ENCODE assay signal across 26 mouse cellular contexts in the genomic region with DNA sequence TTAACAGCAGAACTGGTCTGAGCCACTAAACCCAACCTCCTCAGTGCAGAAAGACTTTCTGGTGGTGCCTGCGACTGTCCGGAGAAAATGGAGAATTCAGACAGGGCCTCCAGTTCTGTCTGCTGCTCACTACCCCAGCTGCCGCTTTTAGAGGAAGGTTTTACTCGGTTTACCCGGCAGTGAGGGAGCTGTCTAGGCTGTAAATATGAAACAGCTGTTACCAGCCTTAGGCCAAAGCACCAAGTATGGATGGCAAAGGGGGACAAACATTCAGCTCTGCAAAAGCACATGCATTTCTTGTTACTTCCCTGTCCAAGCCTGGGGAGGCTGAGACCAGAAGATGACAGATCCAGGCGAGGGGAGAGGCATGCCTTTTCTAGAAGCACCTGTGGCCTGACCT. TPM values are rescaled to one million over a fixed set of nuclear protein-coding genes. Genes with fewer than 3 reads are reported as not detected.
DNase-seq lines count a peak whose midpoint lies in the region; ATAC-seq and TF ChIP-seq lines count a peak whose summit lies in the region.
"Had no signal": no experiment of that assay in that cellular context is flagged by ENCODE, and none has a peak within 500 bp of the region (broad histone marks: within the 10 kb centered on the region; RNA-seq: fewer than 3 reads in every experiment).

No protein-coding gene starts in this region.

- H3K9ac ChIP-seq in lung, embryonic 14.5 days = no peak overlapping the region
- no peak overlapping the region for H3K9ac ChIP-seq in embryonic facial prominence, embryonic 12.5 days
- H3K9ac ChIP-seq in embryonic facial prominence, embryonic 13.5 days = peak overlapping the region; percentile 55; the same call in 1 of the 2 replicates
- 0 out of 2 replicates have a peak overlapping the region, but pooled peaks have one; percentile 14 for H3K9ac ChIP-seq in limb, embryonic 14.5 days (ENCODE audit: low read depth, low read length, severe bottlenecking)
- H3K9ac ChIP-seq: forebrain, embryonic 12.5 days; forebrain, embryonic 15.5 days; hindbrain, embryonic 12.5 days; hindbrain, embryonic 15.5 days; intestine, embryonic 15.5 days had no signal

- H3K4me1 ChIP-seq in lung, embryonic 14.5 days (ENCODE audit: insufficient read depth) = no peaks in the 10 kb centered on the region
- peaks cover 4% of the 10 kb centered on the region; the same call in 1 of the 2 replicates for H3K4me1 ChIP-seq in embryonic facial prominence, embryonic 12.5 days
- peaks cover 32% of the 10 kb centered on the region for H3K4me1 ChIP-seq in embryonic facial prominence, embryonic 13.5 days
- no peaks in the 10 kb centered on the region for H3K4me1 ChIP-seq in limb, embryonic 14.5 days (ENCODE audit: control insufficient read depth, insufficient read depth, low read length)
- H3K4me1 ChIP-seq: forebrain, embryonic 12.5 days; forebrain, embryonic 15.5 days; hindbrain, embryonic 12.5 days; hindbrain, embryonic 15.5 days had no signal

- peak; percentile 57 for DNase-seq in lung, embryonic 14.5 days
- DNase-seq in lung, postnatal 14 days = no peak
- no peak for DNase-seq in limb, embryonic 14.5 days (ENCODE audit: low spot score)
- no peak for DNase-seq in thymus, postnatal 10 days (ENCODE audit: low spot score in 2 of 2)
- DNase-seq: adrenal gland, adult 8-10 months; adrenal gland, postnatal 25 days; cerebellum, adult 11-12 months; cerebellum, adult 8-10 months; cerebellum, postnatal 10 days; cerebellum, postnatal 36 days; embryo, embryonic 11 days; gastrocnemius, postnatal 10 days; gastrocnemius, postnatal 36 days had no signal

- no peak overlapping the region for H3K4me2 ChIP-seq in lung, embryonic 14.5 days
- no peak overlapping the region for H3K4me2 ChIP-seq in embryonic facial prominence, embryonic 12.5 days (replicated peaks)
- H3K4me2 ChIP-seq in embryonic facial prominence, embryonic 13.5 days = 0 out of 2 replicates have a peak overlapping the region, but pooled peaks have one; percentile 9
- no peak overlapping the region for H3K4me2 ChIP-seq in limb, embryonic 14.5 days (replicated peaks; ENCODE audit: low read depth, low read length, severe bottlenecking)
- H3K4me2 ChIP-seq: forebrain, embryonic 12.5 days; forebrain, embryonic 15.5 days; heart, embryonic 11.5 days; hindbrain, embryonic 12.5 days; hindbrain, embryonic 15.5 days; intestine, embryonic 15.5 days had no signal

- no peaks in the 10 kb centered on the region for H3K27me3 ChIP-seq in lung, embryonic 14.5 days (ENCODE audit: insufficient read depth, low read length)
- H3K27me3 ChIP-seq in embryonic facial prominence, embryonic 12.5 days = no peaks in the 10 kb centered on the region
- peaks cover 4% of the 10 kb centered on the region; the same call in 1 of the 2 replicates for H3K27me3 ChIP-seq in embryonic facial prominence, embryonic 13.5 days
- no peaks in the 10 kb centered on the region for H3K27me3 ChIP-seq in limb, embryonic 14.5 days (ENCODE audit: control insufficient read depth, insufficient read depth, low read length)
- H3K27me3 ChIP-seq: forebrain, embryonic 12.5 days; forebrain, embryonic 15.5 days; hindbrain, embryonic 12.5 days; hindbrain, embryonic 15.5 days; intestine, embryonic 15.5 days had no signal

- TF ChIP-seq CTCF in lung, embryonic 14.5 days (IDR thresholded peaks at IDR 0.05; ENCODE audit: low read depth) = no peak

- ATAC-seq in lung, embryonic 14.5 days (ENCODE audit: insufficient read depth) = no peak
- no peak for ATAC-seq in embryonic facial prominence, embryonic 12.5 days (ENCODE audit: insufficient number of reproducible peaks, insufficient read depth, low FRiP score, low TSS enrichment)
- ATAC-seq in embryonic facial prominence, embryonic 13.5 days (ENCODE audit: insufficient number of reproducible peaks, insufficient read depth, low FRiP score, low TSS enrichment, low read depth) = no peak
- ATAC-seq in limb, embryonic 14.5 days (ENCODE audit: low FRiP score, low read depth) = no peak
- no peak for ATAC-seq in frontal cortex, adult (ENCODE audit: low TSS enrichment)
- ATAC-seq: activated CD4-positive, CD25-positive, alpha-beta regulatory T cell, adult 4 months; CD4-positive, CD25-positive, alpha-beta regulatory T cell, adult 4 months; forebrain, embryonic 15.5 days had no signal

- H3K27ac ChIP-seq in lung, embryonic 14.5 days (ENCODE audit: low read depth) = no peak overlapping the region
- peak overlapping the region; percentile 61; the same call in 1 of the 2 replicates for H3K27ac ChIP-seq in embryonic facial prominence, embryonic 12.5 days
- H3K27ac ChIP-seq in embryonic facial prominence, embryonic 13.5 days = peak overlapping the region; percentile 72
- no peak overlapping the region for H3K27ac ChIP-seq in limb, embryonic 14.5 days (replicated peaks; ENCODE audit: low read depth, low read length)
- H3K27ac ChIP-seq: forebrain, embryonic 12.5 days; forebrain, embryonic 15.5 days; hindbrain, embryonic 12.5 days; hindbrain, embryonic 15.5 days; intestine, embryonic 15.5 days had no signal

- no peak for TF ChIP-seq POLR2A in limb, embryonic 14.5 days (IDR thresholded peaks at IDR 0.05; ENCODE audit: borderline replicate concordance, extremely low read depth, insufficient read depth, insufficient read length)

- no peaks in the 10 kb centered on the region for H3K36me3 ChIP-seq in lung, embryonic 14.5 days (ENCODE audit: insufficient read depth)
- no peaks in the 10 kb centered on the region for H3K36me3 ChIP-seq in embryonic facial prominence, embryonic 12.5 days
- H3K36me3 ChIP-seq in embryonic facial prominence, embryonic 13.5 days = no peaks in the 10 kb centered on the region
- no peaks in the 10 kb centered on the region for H3K36me3 ChIP-seq in limb, embryonic 14.5 days (ENCODE audit: control insufficient read depth, insufficient read depth, low read length)
- H3K36me3 ChIP-seq: forebrain, embryonic 12.5 days; forebrain, embryonic 15.5 days; hindbrain, embryonic 12.5 days; hindbrain, embryonic 15.5 days; intestine, embryonic 15.5 days had no signal

- H3K4me3 ChIP-seq in lung, embryonic 14.5 days (ENCODE audit: low read depth, low read length) = no peak overlapping the region
- H3K4me3 ChIP-seq in embryonic facial prominence, embryonic 12.5 days = no peak overlapping the region
- H3K4me3 ChIP-seq in embryonic facial prominence, embryonic 13.5 days = no peak overlapping the region
- H3K4me3 ChIP-seq in limb, embryonic 14.5 days (replicated peaks; ENCODE audit: low read length) = no peak overlapping the region
- H3K4me3 ChIP-seq: erythroblast, embryonic 14.5 days; forebrain, embryonic 12.5 days; forebrain, embryonic 15.5 days; hindbrain, embryonic 12.5 days; hindbrain, embryonic 15.5 days; intestine, embryonic 15.5 days had no signal

- H3K9me3 ChIP-seq in lung, embryonic 14.5 days (ENCODE audit: low read depth, low read length) = no peaks in the 10 kb centered on the region
- no peaks in the 10 kb centered on the region for H3K9me3 ChIP-seq in embryonic facial prominence, embryonic 12.5 days
- no peaks in the 10 kb centered on the region for H3K9me3 ChIP-seq in embryonic facial prominence, embryonic 13.5 days
- H3K9me3 ChIP-seq in limb, embryonic 14.5 days (ENCODE audit: control insufficient read depth, low read length) = no peaks in the 10 kb centered on the region
- H3K9me3 ChIP-seq: forebrain, embryonic 12.5 days; forebrain, embryonic 15.5 days; hindbrain, embryonic 12.5 days; hindbrain, embryonic 15.5 days; intestine, embryonic 15.5 days had no signal

- 57% methylated on average over 6 of the region's 6 CpGs for WGBS in lung, embryonic 14.5 days
- 40% methylated on average over 6 of the region's 6 CpGs for WGBS in embryonic facial prominence, embryonic 12.5 days
- WGBS in embryonic facial prominence, embryonic 13.5 days = 25% methylated on average over 6 of the region's 6 CpGs
- 32% methylated on average over 6 of the region's 6 CpGs for WGBS in limb, embryonic 14.5 days

RNA-seq across cellular contexts. Expression of a gene that starts 43.8 kb away (rescaled TPM):
- 0.08 and 0.16 TPM in 2 replicates for polyA plus RNA-seq in lung, embryonic 14.5 days (2014; fragmentation: Nextera tagmentation; extraction: Ambion mirVana)
- polyA plus RNA-seq in embryonic facial prominence, embryonic 12.5 days (2016; fragmentation: Nextera tagmentation; extraction: Ambion mirVana) = 0.18 TPM in 1 of 2 replicates, not detected in the other
- polyA plus RNA-seq in embryonic facial prominence, embryonic 13.5 days (2015; fragmentation: Nextera tagmentation; extraction: Ambion mirVana) = 2.0 and 2.1 TPM in 2 replicates
- polyA plus RNA-seq in limb, embryonic 14.5 days (2012; rRNA removed) = 6.5 and 6.9 TPM in 2 replicates
- 5.2 and 7.9 TPM in 2 replicates for polyA plus RNA-seq in limb, embryonic 14.5 days (2014; fragmentation: Nextera tagmentation; extraction: Ambion mirVana)
- polyA plus RNA-seq: activated CD4-positive, CD25-positive, alpha-beta regulatory T cell, adult 4 months; C2C12; CD4-positive, CD25-positive, alpha-beta regulatory T cell, adult 4 months; erythroblast, embryonic 14.5 days; forebrain, embryonic 12.5 days; forebrain, embryonic 15.5 days; heart, embryonic 11.5 days; hindbrain, embryonic 12.5 days had no signal

RNA-seq across cellular contexts. Expression of a gene that starts 50.0 kb away (rescaled TPM):
- 5.3 and 5.9 TPM in 2 replicates for polyA plus RNA-seq in lung, embryonic 14.5 days (2014; fragmentation: Nextera tagmentation; extraction: Ambion mirVana)
- 10.0 and 11.2 TPM in 2 replicates for polyA plus RNA-seq in embryonic facial prominence, embryonic 12.5 days (2016; fragmentation: Nextera tagmentation; extraction: Ambion mirVana)
- polyA plus RNA-seq in embryonic facial prominence, embryonic 13.5 days (2015; fragmentation: Nextera tagmentation; extraction: Ambion mirVana) = 7.8 and 9.1 TPM in 2 replicates
- 16.3 and 19.6 TPM in 2 replicates for polyA plus RNA-seq in limb, embryonic 14.5 days (2012; rRNA removed)
- polyA plus RNA-seq in limb, embryonic 14.5 days (2014; fragmentation: Nextera tagmentation; extraction: Ambion mirVana) = 7.7 and 9.6 TPM in 2 replicates
- polyA plus RNA-seq: erythroblast, embryonic 14.5 days had no signal

RNA-seq across cellular contexts. Expression of a gene that starts 59.3 kb away (rescaled TPM):
- 19.1 and 24.7 TPM in 2 replicates for polyA plus RNA-seq in lung, embryonic 14.5 days (2014; fragmentation: Nextera tagmentation; extraction: Ambion mirVana)
- 17.0 and 19.7 TPM in 2 replicates for polyA plus RNA-seq in embryonic facial prominence, embryonic 12.5 days (2016; fragmentation: Nextera tagmentation; extraction: Ambion mirVana)
- 16.1 and 16.9 TPM in 2 replicates for polyA plus RNA-seq in embryonic facial prominence, embryonic 13.5 days (2015; fragmentation: Nextera tagmentation; extraction: Ambion mirVana)
- polyA plus RNA-seq in limb, embryonic 14.5 days (2012; rRNA removed) = 26.1 and 26.9 TPM in 2 replicates
- polyA plus RNA-seq in limb, embryonic 14.5 days (2014; fragmentation: Nextera tagmentation; extraction: Ambion mirVana) = 15.7 and 18.6 TPM in 2 replicates

Comparison
In these comparisons a context has a peak if more than half of its experiments do, and no peak if none do; other contexts are left out.
1. H3K9ac ChIP-seq: peak in embryonic facial prominence, embryonic 13.5 days (single experiment) and limb, embryonic 14.5 days (single experiment); none in lung, embryonic 14.5 days (single experiment) and embryonic facial prominence, embryonic 12.5 days (single experiment).
2. H3K27ac ChIP-seq: peak in embryonic facial prominence, embryonic 12.5 days (single experiment) and embryonic facial prominence, embryonic 13.5 days (single experiment); none in lung, embryonic 14.5 days (single experiment) and limb, embryonic 14.5 days (single experiment).